Mouse (Mus musculus): Measurements from ENCODE around the gene Tuba1c. TPM values are rescaled to one million over a fixed set of nuclear protein-coding genes. Genes with fewer than 3 reads are reported as not detected.

The Tuba1c gene
- total RNA-seq, 1 experiment: 424 TPM

DNA sequence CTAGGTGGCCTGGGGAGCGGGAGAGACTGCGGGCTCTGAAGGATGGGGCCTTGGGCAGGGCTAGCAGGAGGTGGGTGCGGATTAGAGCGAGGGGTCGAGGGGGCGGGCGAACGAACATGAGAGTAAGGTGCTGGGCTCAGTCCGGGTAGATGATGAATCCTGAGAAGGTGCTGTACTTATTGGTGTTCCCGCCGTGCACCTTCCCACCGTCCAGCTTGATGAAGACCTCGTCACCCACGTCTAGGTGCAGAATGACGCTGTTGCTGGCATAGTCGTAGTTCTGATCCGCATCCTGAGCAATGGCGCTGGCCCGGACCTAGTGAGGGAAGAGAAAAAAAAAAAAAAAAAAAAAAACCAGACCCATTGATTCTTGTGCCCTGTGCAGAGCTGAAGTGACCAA is 54.9 kb downstream of the Tuba1c start:
- peaks cover 26% of the 10 kb centered on the region for H3K36me3 ChIP-seq (ENCODE audit: control insufficient read depth, insufficient read depth, low read length, poor library complexity, severe bottlenecking)
- H3K4me1 ChIP-seq (ENCODE audit: control insufficient read depth in 2 of 2, insufficient read depth in 2 of 2, low read length in 2 of 2, poor library complexity in 1 of 2): peaks cover 0 to 11% of the 10 kb centered on the region in 2 experiments; a peak in 2 of 4 replicates
- H3K4me3 ChIP-seq (ENCODE audit: insufficient read depth in 1 of 2, low read depth in 1 of 2, low read length in 2 of 2, poor library complexity in 1 of 2, severe bottlenecking in 1 of 2): peak overlapping the region in 1 of 2 experiments; percentile 16; a peak in 1 of 4 replicates
- DNase-seq (ENCODE audit: low read depth, low spot score): no peak
- no peak for TF ChIP-seq ZNF384 (IDR thresholded peaks at IDR 0.05; ENCODE audit: low read depth, low read length)
- TF ChIP-seq MAFK (IDR thresholded peaks at IDR 0.05; ENCODE audit: insufficient read depth, low read depth, low read length): no peak
- TF ChIP-seq CHD2 (IDR thresholded peaks at IDR 0.05; ENCODE audit: low read depth, low read length): no peak
- no peak for TF ChIP-seq ZC3H11A (IDR thresholded peaks at IDR 0.05; ENCODE audit: borderline replicate concordance, low read depth, low read length)
- TF ChIP-seq HCFC1 (IDR thresholded peaks at IDR 0.05; ENCODE audit: borderline replicate concordance, insufficient read depth, low read length): no peak
- no peak overlapping the region for H3K27ac ChIP-seq (ENCODE audit: insufficient read depth, low read depth, low read length, poor library complexity, severe bottlenecking)
- in situ Hi-C loops (cut with MboI; ENCODE audit: low sequenced_read_pairs in 2 of 2, unreplicated experiment in 2 of 2): loop anchor here in 1 of 2 experiments (25.0 kb wide), 1 partner anchor 297 kb away; the partner anchor contains the start of genes Wnt1 and Wnt10b
- no peak overlapping the region for H3K9ac ChIP-seq (ENCODE audit: insufficient read depth, low read depth, low read length, poor library complexity, severe bottlenecking)
- H3K9me3 ChIP-seq (ENCODE audit: control insufficient read depth, insufficient read depth, low read depth, low read length): no peaks in the 10 kb centered on the region

DNA sequence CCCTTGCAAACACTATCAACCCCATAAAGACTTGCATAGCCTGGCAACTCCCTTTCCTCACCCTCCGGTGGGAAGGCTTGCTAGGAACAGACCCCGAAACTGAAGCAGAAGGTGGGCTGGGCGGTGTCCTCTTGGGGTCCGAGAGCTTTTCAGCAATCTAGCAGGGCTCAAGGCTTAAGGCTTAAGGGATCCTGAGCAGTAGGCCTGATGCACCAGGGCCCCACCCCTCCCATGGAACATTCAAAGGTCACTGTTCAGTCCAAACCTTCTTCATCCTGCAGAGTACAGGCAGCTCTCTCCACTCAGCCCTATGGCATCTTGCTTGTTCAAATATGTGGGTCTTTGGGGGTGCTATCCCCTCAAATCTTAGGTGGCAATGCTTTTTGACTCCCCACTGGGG is 56.3 kb downstream of the Tuba1c start:
- Histone ChIP-seq H3K4me1 (ENCODE audit: control insufficient read depth in 2 of 2, insufficient read depth in 2 of 2, low read length in 2 of 2, poor library complexity in 1 of 2) (peaks cover 0 to 11% of the 10 kb centered on the region in 2 experiments; a peak in 2 of 4 replicates), H3K27ac (ENCODE audit: insufficient read depth, low read depth, low read length, poor library complexity, severe bottlenecking) (no peak overlapping the region), H3K4me3 (ENCODE audit: insufficient read depth in 1 of 2, low read depth in 1 of 2, low read length in 2 of 2, poor library complexity in 1 of 2, severe bottlenecking in 1 of 2) (no peak overlapping the region), H3K9me3 (ENCODE audit: control insufficient read depth, insufficient read depth, low read depth, low read length) (no peaks in the 10 kb centered on the region), H3K9ac (ENCODE audit: insufficient read depth, low read depth, low read length, poor library complexity, severe bottlenecking) (no peak overlapping the region), H3K36me3 (ENCODE audit: control insufficient read depth, insufficient read depth, low read length, poor library complexity, severe bottlenecking) (peaks cover 19% of the 10 kb centered on the region)
- TF ChIP-seq ZNF384 (IDR thresholded peaks at IDR 0.05; ENCODE audit: low read depth, low read length): no peak
- no peak for TF ChIP-seq CHD2 (IDR thresholded peaks at IDR 0.05; ENCODE audit: low read depth, low read length)
- TF ChIP-seq ZC3H11A (IDR thresholded peaks at IDR 0.05; ENCODE audit: borderline replicate concordance, low read depth, low read length): no peak
- no peak for TF ChIP-seq MAFK (IDR thresholded peaks at IDR 0.05; ENCODE audit: insufficient read depth, low read depth, low read length)
- TF ChIP-seq HCFC1 (IDR thresholded peaks at IDR 0.05; ENCODE audit: borderline replicate concordance, insufficient read depth, low read length): no peak
- no peak for DNase-seq (ENCODE audit: low read depth, low spot score)
- in situ Hi-C loops (cut with MboI; ENCODE audit: low sequenced_read_pairs in 2 of 2, unreplicated experiment in 2 of 2): loop anchor here in 1 of 2 experiments (25.0 kb wide), 1 partner anchor 299 kb away; the partner anchor contains the start of genes Wnt1 and Wnt10b

DNA sequence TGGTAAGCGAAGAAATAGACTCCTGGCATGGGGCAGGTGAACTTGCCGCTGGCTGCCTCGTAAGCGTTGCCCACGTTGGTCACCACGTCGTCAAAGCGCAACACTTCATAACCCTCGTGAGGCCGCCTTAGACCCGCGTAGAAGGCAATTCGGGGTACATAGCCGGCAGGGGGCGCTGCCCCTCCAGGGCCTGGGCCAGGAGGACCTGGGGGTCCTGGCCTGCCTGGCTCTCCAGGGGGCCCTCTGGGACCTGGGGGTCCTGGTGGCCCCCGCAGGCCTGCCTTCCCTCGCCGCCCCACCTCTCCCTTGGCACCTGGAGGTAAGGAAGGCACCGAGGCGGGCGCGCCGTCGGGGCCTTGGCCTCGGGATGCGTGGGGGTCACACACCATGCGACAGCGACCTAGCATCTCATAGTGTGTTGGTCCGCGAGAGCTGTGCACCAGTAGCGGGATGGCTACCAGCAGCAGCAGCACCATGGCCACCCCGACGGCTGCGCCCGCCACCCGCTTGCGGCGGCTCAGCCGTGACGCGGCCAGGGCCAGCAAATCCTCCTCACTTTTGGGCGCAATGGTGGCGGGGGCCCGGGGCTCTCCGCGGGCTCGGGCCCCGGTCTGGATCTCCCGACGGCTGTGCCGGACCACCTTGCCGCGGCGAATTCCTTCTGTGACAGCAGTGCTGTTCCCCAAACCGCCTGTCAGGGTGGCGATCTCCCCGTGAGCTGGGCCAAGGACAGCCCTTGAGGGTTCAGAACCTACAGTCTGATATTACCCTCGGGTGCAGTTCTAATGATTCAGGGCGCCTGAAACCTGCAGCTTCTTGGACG is 57.8 kb downstream of the Tuba1c start, which contains the start of gene C1ql4:
Gene C1ql4, minus strand, starts transcription at position 565 of the 823 bp plus-strand sequence.
- no peak within 1 kb of the TSS for H3K27ac ChIP-seq (ENCODE audit: insufficient read depth, low read depth, low read length, poor library complexity, severe bottlenecking)
- no peak for DNase-seq (ENCODE audit: low read depth, low spot score)
- peaks cover 0 to 9% of the 10 kb centered on the region in 2 experiments; a peak in 2 of 4 replicates for H3K4me1 ChIP-seq (ENCODE audit: control insufficient read depth in 2 of 2, insufficient read depth in 2 of 2, low read length in 2 of 2, poor library complexity in 1 of 2)
- H3K9ac ChIP-seq (ENCODE audit: insufficient read depth, low read depth, low read length, poor library complexity, severe bottlenecking): 0 out of 2 replicates have a peak within 1 kb of the TSS, but pooled peaks have one; percentile 20
- peaks cover 7% of the 10 kb centered on the region for H3K36me3 ChIP-seq (ENCODE audit: control insufficient read depth, insufficient read depth, low read length, poor library complexity, severe bottlenecking)
- no peaks in the 10 kb centered on the region for H3K9me3 ChIP-seq (ENCODE audit: control insufficient read depth, insufficient read depth, low read depth, low read length)
- H3K4me3 ChIP-seq (ENCODE audit: insufficient read depth in 1 of 2, low read depth in 1 of 2, low read length in 2 of 2, poor library complexity in 1 of 2, severe bottlenecking in 1 of 2): peak within 1 kb of the TSS; percentile 55 to 62
- in situ Hi-C loops (cut with MboI; ENCODE audit: low sequenced_read_pairs in 2 of 2, unreplicated experiment in 2 of 2): loop anchor here in 1 of 2 experiments (25.0 kb wide), 1 partner anchor 300 kb away; the partner anchor contains the start of genes Wnt1 and Wnt10b
- TF ChIP-seq HCFC1 (IDR thresholded peaks at IDR 0.05; ENCODE audit: borderline replicate concordance, insufficient read depth, low read length) (no peak), MAFK (IDR thresholded peaks at IDR 0.05; ENCODE audit: insufficient read depth, low read depth, low read length) (no peak), ZC3H11A (IDR thresholded peaks at IDR 0.05; ENCODE audit: borderline replicate concordance, low read depth, low read length) (no peak), ZNF384 (IDR thresholded peaks at IDR 0.05; ENCODE audit: low read depth, low read length) (no peak), CHD2 (IDR thresholded peaks at IDR 0.05; ENCODE audit: low read depth, low read length) (no peak)

Other genes starting within 250 kb of the Tuba1c start
- not detected in 2 replicates for gene Wnt1, start 240.0 kb upstream of the Tuba1c start, total RNA-seq (2012; rRNA removed)
- gene Ddn, start 220.4 kb upstream of the Tuba1c start, total RNA-seq (2012; rRNA removed): 0.11 and 0.22 TPM in 2 replicates
- gene Prkag1, start 198.4 kb upstream of the Tuba1c start, total RNA-seq (2012; rRNA removed): 36.6 and 54.7 TPM in 2 replicates
- gene Kmt2d, start 158.7 kb upstream of the Tuba1c start, total RNA-seq (2012; rRNA removed): 30.7 and 35.9 TPM in 2 replicates
- 43.6 and 48.2 TPM in 2 replicates for gene Rhebl1, start 135.4 kb upstream of the Tuba1c start, total RNA-seq (2012; rRNA removed)
- gene Dhh, start 131.4 kb upstream of the Tuba1c start, total RNA-seq (2012; rRNA removed): 1.0 and 1.2 TPM in 2 replicates
- gene Lmbr1l, start 111.7 kb upstream of the Tuba1c start, total RNA-seq (2012; rRNA removed): 55.1 and 73.3 TPM in 2 replicates
- gene Tuba1b, start 95.3 kb upstream of the Tuba1c start, total RNA-seq (2012; rRNA removed): 1,092 and 1,539 TPM in 2 replicates
- not detected in 2 replicates for gene Gm49450, start 76.3 kb upstream of the Tuba1c start, total RNA-seq (2012; rRNA removed)
- gene Tuba1a, start 76.2 kb upstream of the Tuba1c start, total RNA-seq (2012; rRNA removed): 595 and 862 TPM in 2 replicates
- 15.1 and 20.6 TPM in 2 replicates for gene Prph, start 25.3 kb downstream of the Tuba1c start, total RNA-seq (2012; rRNA removed)
- gene Troap, start 44.7 kb downstream of the Tuba1c start, total RNA-seq (2012; rRNA removed): 27.8 and 32.1 TPM in 2 replicates
- gene C1ql4, start 57.9 kb downstream of the Tuba1c start, total RNA-seq (2012; rRNA removed): 3.1 and 3.7 TPM in 2 replicates
- 8.6 and 16.7 TPM in 2 replicates for gene Dnajc22, start 63.3 kb downstream of the Tuba1c start, total RNA-seq (2012; rRNA removed)
- 21.1 and 21.7 TPM in 2 replicates for gene Spats2, start 96.0 kb downstream of the Tuba1c start, total RNA-seq (2012; rRNA removed)
- 2.9 and 6.6 TPM in 2 replicates for gene Kcnh3, start 195.0 kb downstream of the Tuba1c start, total RNA-seq (2012; rRNA removed)
- gene Mcrs1, start 222.1 kb downstream of the Tuba1c start, total RNA-seq (2012; rRNA removed): 113 and 127 TPM in 2 replicates

Data from ES-E14 (cell line).